Mouse (Mus musculus) brain, adult 2 months (tissue): ENCODE data around the gene Wdr26.

Experiments used
- DNase-seq: peaks from one replicate; pipeline ENCODE4 v3.0.0; 2011; ENCODE audit warnings: low read depth, low spot score

Wdr26 gene

DNA sequence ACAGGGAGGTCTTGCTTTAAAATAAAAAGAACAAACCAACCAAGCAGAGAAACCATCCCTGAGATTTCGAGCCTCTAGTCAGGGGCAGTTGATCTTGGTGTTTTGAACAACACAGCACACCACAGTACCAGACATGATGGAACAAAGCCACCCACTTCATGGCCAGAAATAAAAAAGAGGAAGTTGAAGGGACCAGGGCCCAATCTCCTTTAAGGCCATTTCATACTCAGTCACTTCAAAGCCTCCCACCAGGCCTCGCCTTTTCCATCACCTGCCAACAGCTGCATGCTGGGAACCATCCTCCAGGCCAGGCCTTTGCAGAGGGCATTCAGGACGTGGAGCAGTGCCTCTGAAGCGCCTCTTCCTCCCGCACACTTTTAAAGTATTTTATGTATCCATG, 25.5 kb upstream of the Wdr26 start:
- peak; percentile 11 for DNase-seq

DNA sequence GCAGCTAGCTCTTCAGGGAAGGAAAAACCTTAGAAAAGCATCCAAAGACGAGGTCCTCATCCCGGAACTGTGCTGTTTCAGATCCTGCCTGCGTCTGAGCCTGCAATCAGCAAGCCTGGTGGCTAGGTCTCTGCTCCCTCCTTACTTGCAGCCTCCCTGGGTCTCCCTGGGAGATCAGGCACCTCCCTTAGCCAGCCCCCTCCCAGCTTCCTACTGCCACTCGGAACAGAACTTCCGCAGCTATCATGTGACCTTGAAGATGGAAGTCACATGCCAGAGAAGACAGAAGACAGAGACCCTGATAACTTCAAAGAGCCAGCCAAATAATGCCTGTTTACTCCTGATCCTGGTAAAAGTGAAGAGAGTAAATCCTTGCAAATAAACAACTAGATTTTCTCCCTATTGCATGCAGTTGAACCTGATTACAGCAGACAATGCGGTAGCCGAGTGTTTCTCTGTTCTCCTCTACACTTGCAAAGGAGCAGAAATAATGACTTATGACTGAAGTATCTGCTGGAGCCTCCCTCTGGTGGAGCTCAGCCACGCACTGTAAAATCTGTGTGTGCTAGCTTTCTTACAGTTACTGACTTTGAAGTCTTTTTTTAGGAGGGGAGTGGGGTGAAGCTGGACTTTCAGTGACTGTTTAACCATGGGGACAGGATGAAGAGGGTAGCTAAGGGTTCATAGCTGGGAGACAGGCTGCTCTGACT, 22.7 kb upstream of the Wdr26 start:
- DNase-seq, result peak; percentile 48

DNA sequence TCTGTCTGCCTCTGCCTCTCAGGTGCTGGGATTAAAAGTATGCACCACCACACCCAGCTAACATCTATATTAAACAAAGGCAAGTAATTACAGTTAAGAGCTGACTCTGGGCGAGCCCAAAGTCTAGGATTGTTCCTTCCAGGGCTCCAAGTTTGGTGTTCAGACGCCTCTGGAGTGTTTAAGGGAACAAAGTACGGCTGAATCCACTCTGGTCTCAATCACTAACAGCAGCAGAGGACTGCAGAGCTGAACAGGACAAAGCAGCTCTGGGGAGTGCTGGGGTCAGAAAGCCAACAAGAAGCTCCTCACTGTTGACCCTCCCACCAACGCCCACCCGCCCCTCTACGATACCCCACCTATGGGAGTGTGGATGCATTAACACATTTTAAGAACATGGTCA, 21.9 kb upstream of the Wdr26 start:
- DNase-seq, result no peak

DNA sequence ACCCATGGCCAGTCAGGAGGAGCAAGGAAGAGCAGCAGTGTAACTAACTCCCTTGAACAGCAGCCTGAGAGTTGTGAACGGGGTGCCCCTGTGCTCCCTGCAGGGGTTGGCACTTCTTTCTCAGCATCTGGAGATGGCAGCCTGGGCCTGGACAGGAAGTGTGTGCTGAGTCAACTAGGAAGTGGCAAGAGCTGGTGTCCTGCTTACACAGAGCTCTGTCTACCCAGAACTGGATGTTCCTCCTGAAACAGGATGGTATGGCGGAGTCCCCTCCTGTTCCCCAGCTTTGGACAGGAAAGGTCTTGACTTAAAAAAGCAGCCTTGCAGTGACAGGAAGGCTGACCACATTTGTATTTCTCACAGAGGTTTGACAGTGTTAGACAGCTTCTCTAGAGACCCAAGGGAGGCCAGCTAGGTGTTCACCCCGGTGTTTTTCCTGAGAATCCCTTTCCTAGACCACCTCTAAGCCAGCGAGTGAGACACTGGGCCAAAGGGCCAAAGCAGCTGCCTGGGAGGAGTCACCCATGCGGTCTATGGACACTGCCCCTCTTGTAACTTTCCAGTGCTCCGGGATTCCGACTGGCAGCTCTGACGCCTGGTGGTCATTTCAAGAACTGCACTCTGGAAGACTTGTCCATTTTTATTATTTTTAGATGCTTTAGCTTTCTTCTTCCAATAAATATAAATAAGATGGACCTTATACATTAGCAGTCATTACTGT, 20.7 kb upstream of the Wdr26 start:
- peak; percentile 78 for DNase-seq

DNA sequence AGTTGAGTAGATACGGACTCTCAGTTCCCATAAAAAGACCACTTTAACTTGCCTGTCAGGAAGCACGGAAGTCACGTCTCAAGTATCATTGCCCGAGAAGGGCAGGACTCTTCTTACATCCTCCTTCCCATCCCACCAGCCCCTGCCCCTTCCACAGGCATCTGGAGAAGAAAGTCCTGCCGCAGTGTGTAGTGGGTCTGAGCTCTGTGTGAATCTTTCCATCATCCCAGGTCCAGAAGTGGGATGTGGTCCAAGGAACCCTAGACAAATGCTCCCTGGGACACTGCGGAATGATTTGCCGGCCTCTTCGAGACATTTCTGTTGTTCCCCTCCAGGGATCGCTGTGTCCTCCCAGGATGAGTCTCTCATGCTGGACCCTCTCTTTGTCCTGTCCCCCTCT, 20.0 kb upstream of the Wdr26 start:
- DNase-seq, result no peak

DNA sequence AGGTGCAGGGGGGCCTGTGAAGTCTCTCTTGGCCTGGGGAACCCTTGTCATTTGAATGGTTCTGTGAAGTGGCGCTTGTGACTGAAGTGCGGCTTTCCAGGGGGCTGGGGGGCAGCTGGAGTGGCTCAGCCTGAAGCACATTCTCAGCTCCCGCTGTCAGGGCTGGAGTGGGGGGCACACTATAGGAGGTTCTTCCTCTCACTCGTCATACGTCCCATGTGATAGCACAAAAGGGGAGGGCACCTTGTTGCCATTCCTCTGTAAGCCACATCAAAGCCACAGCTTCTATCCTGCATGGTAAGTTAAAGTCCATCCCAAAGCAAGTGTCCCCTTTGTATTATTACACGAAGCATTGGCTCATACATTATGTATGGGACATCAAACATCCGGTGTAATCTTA, 19.5 kb upstream of the Wdr26 start:
- no peak for DNase-seq

DNA sequence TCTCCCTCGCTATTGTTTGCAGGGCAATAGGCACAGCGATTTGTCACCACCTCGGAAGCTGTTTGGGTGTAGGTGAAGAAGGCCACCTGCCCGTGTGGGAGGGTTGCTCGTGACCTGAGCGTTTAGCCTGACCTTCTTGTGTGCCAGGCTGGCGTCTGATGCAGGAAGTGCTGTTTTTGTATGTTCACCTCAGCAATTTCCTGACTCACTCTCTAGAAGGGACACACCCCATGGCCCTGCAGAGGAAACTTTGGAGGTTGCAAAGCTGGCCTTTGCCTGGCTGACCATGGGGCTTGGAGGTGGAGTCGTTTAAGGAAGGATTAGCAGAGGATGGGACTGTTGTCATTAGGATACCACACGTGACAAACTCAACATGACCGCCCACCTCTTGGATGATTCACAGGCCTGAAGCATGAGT, 18.9 kb upstream of the Wdr26 start:
- DNase-seq, result peak; percentile 37

DNA sequence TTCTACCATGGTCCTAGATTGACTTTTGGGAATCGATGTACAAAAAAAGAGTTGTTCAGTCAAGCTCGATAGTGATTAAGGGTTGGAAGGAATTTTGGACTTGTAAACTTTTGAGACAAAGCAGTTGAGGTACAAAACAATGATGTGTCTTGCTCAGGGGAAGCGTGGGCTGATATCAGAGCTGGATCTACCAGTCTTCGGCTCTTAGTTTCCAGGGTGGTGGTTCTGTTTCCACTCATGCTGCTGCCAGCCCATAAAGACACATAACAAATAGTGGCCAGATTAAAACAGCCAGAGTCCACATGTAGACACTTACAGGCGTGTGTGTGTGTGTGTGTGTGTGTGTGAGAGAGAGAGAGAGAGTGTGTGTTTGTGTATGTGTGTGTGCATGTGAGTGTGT, 17.2 kb upstream of the Wdr26 start:
- no peak for DNase-seq

DNA sequence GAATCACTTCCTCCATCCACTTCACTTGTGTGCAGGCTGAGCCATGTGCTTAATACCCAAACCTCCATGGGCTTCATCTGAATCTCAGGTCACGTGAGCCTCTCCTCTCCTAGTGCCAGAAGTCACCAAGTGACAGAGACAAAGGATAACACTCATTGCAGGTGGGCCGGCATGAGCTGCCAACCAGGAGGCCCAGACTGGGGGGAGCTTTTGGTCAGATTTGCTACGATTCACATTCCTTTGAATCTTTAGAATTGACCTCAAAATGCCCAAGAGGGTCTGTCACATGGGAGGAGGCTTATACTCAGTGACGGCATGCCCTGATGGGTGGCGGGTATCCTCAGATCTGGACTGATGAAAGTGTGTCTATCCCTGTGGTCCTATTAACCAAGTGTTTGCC, 16.8 kb upstream of the Wdr26 start:
- no peak for DNase-seq

DNA sequence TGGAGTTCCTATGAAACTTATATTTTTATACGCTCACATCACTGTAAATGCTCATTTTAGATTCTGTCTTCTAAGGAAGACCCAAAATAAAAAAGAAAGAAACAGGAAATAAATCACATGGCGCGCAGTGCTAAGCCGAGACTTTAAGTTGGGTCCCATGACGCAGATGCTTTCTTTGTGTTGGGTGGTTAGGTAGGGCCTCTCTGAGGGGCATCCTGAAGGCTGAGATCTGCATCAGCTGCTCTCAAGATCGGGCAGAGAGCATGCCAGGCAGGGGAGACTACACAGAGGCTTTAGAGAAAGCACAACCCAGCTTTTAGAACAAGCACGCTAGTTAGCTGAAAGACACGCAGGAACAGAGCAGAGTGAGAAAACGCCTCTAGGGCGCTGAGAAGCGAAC, 16.0 kb upstream of the Wdr26 start:
- no peak for DNase-seq

DNA sequence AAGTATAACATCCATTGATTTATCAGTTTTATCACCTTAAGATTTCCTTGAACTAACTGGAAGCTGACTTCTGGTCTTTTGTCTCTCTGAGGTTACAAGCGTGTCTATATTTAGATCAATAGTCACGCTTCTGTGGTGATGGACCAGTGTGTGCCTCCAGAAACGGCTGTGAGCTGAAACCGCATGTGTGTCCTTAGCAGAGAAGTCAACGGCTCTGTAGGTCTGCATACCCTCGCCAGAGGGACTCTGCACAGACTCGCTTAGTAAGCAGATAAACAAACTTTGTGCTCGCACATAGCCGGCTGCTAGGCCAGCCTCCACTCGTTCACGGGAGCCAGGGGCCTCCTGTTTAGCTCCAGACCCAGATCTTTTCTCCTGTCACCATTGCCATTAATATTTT, 15.0 kb upstream of the Wdr26 start:
- peak; percentile 33 for DNase-seq

DNA sequence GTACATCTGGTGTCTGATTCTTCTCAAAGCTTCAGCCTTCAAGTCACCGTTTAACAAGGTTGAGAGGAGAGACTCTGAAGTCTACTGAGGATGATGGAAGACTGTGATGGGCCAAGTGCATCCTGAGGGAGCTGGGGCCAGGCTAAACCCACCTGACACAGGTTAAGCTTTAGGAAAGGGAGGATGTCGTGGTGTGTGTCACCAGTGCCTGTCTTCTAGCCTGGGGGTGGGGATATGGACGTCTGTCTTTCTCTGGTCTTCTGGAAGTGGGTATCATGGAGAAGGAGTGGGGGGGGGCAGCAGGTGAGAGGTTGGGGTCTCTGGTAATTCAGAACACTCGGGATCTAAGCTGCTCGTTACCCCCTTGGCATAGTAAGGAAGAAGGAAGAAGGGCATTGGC, 13.5 kb upstream of the Wdr26 start:
- DNase-seq, result no peak

DNA sequence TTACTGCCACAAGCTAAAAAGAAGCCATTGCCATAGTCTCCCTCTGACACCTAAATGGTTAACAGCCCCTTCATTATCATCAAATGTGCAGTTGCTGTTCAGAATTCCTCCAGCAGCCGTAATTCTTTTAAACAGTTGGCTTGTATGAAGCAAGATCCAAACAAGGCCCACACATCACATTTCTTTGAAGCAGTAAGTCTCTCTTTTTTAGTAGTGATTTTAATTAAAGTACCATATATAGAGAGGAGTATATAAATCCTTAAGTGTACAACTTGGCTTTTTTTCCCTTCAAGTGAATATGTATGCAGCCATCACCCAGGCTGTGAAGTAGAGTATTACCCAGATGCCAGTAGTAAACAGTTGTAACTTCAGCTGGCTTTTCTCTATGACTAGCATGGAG, 10.2 kb upstream of the Wdr26 start:
- DNase-seq, result peak; percentile 23

DNA sequence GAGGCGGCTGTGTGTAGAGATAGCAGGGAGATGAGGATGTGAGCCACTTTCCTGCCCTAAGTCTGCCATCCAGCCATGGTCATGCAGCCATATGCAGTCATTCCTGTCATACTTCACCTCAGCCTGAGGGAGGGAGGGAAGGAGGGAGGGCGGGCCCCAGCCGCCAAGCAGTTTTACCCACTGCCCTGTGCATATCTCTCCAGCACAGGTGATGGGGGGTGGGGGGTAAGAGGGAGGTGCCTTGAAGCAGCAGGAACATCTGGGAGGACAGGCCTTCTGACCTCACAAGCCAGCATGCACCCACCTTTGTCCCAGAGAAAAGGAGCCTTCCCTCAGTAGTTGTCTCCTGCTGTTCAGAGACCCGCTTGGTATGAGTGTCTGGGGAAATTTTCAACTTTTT, 4.5 kb upstream of the Wdr26 start:
- DNase-seq, result no peak

DNA sequence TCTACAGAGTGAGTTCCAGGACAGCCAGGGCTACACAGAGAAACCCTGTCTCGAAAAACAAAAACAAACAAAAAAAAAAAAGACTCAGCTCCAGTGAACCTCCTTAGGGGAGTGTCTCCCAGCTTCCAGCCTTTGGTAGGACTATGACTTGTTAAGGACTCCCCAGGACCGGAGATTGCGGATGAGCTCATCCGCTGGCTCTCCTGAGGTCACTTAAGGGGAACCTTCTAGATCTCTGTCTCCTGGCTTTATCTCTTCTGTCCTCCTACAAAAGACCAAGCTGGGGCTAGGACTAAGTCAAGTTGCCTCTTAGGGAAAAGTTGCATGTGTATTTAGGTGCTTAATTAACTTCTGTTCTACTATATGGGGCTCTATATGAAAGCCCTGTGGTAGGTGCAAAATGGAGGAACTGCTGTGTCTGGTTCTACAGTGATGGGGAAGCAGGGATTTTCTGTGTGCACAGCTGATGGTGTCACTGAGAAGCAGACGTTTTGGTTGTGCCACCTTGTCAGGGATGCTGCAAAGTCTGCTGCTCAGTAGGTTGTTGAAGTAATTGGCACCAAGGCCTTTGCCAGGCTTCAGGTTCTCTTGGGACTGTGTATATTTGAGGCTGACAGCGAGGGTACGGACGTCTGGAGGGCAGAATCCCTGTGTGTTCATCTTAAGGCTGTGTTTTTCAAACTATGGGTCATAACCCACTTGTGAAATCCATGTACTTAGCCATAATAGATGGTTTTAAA, 2.7 kb upstream of the Wdr26 start:
- no peak for DNase-seq

DNA sequence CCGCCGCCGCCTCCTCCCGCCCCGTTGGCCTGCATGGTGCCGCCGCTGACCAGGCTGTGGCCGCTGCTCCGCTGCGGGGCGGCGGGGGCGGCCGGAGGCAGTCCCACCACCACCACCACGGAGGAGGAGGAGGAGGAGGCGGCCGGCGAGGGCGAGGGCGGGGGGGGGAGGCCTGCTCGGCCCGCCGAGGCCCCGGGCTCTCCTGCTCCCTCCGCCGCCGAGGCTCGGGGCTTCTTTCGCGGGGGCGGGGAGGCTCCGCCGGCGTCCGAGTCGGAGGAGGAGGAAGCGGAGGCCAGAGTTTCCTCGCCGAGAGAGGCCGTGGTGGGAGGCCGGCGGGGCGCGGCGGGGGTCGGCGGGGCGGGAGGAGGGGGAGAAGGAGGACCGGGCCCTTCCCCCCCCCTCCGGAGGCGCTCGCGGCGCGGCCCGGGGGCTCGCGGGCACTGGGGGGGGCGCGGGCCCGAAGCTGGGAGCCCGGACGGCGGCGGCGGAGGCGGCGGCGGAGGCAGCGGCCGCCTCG, 340 bp downstream of the Wdr26 start:
- peak; percentile 20 for DNase-seq

DNA sequence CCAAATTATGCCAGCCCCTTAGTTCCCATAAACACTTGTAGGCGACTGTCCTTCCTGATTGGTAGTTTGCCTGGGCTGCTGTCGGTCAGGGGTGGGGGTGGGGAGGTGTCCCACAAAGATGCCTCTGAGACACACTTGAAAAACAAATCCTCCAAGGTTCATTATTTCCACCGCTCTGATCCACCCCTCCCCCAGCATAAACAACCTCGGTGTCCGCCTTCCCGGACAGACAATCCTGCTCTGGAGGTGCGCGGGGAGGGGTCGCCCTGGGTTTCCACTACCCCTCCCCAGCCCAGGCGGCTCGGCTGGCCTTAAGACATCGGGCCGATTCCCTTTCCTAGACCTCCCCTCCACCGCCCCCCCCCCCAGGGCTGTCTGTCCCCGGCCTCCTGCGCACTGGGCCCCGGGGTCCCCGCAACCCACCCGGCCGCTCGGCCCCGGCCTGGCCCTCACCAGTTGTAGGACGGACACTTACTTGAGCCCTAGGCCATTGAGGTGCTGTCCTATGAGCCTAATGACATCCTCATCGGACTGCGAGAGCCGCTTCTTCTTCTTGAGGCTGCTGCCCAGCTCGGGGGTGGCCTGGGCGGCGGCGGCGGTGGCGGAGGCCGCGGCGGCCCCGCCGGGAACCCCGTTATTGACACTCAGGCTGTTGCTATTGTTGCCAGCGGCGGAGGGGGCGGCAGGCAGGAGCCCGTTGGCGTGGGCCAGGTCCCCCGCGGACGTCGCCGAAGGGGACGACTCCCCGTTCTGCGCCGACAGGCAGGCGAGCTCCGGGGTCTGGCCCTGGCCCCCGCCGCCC, 999 bp downstream of the Wdr26 start:
- DNase-seq, result peak; percentile 58

DNA sequence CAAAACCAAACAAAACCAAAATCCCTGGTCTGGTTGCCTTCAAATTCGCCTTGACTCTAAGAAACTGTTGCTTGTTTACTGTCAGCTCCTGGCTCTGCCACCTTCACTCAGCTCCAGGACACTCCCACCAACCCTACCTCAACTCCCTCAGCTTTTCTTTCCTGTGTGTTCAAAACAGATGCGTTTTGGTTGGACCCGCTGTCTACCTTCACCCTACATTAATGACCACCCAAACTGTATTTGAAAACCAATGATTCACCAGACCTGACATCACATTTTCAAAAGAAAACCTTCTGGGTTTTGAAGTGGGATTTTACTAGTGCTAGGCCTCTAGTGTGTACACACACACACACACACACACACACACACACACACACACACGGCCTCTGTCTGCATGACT, 1.7 kb downstream of the Wdr26 start:
- DNase-seq, result peak; percentile 17

DNA sequence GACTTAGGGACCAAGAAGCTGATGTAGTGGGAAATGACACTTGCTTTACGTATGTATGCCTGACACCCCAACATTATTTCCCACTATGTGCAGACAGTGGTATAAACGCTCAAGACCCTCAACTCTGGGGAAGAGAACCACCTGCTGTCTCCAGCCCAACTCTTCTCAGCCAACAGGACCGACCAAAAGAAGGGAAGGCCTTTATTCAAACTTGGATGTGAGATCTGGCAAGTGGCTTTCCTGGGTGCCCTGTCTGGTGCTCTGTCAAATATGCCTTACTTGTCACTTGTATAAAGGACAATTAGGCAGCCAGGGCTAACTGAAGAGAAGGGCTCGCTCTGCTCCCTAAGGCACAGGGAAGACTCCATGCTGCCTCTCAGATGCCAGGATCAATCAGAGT, 12.4 kb downstream of the Wdr26 start:
- no peak for DNase-seq

DNA sequence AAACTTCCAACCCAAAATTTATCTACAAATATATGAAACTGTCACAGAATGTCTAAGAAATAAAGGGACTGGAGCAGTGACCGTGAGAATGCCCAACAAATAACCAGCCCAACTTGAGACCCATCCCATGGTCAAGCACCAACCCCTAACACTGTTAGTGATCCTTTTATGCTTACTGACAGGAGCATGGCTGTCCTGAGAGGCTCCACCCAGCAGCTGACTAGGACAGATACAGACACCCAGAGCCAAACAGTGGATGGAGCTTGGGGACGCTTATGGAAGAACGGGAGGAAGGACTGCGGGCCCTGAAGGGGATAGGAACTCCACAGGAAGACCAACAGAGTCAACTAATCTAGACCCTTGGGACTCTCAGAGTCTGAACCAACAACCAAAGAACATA, 22.9 kb downstream of the Wdr26 start:
- no peak for DNase-seq

DNA sequence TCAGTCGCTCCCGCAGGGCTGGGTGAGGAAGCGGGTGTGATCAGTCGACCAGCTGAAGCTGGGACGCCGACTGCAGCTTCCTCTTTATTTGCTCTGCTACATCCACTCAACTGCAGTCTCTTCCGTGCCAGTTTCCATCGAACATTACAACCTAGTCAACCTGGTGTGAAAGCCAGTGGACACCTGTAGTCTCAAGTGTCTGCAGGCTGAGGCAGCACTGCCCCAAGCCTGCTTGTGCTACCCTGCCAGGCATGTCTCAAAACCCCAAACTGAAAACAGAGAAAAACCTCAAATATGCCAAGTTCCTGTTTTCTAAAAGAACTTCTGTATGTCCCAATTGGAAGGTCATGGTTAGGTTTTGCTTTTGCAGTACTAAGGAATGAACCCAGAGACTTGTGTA, 41.6 kb downstream of the Wdr26 start:
- DNase-seq, result no peak

DNA sequence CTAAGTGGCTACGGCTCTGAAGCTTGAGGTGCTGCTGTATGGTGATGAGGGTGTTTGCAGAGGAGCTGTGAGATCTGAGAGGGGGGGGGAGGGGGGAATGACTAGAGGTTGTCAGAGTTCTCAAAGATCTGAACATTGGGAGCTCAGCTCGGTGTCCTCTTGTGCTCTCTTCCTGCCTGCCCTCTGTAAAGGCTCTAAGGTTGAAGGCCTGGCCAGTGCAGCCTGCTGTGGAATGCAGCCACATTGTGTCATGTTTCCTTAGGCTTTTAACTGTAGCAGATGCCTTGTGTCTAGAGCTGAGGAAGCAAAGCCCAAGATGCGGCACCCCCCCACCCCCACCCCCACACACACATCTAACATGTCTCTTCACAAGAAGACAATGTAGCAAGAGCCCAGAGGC, 43.4 kb downstream of the Wdr26 start:
- no peak for DNase-seq
